Mouse (Mus musculus) hindbrain, embryonic 12.5 days (tissue): Measurements from ENCODE around the gene Slx1b. TPM values are rescaled to one million over a fixed set of nuclear protein-coding genes. Genes with fewer than 3 reads are reported as not detected.
"Not testable (repeated sequence)": the region's sequence is repeated elsewhere in the genome, so short reads cannot be mapped to it uniquely, and the experiment has no call there.

ENCODE experiments used
- ATAC-seq: fragments of 200-750 bp; cut with Nextera tagmentation; 2 replicates; pipeline ENCODE4 v1.8.0; 2017; ENCODE audit warnings: moderate TSS enrichment; ENCODE audit not compliant: low FRiP score
- H3K27ac ChIP-seq: fragments of 300-500 bp; sonication (generic); 2 replicates; pipeline ENCODE4 v1.5.1; 2016; ENCODE audit warnings: mild to moderate bottlenecking
- H3K27me3 ChIP-seq: fragments of 300-500 bp; sonication (generic); 2 replicates; pipeline ENCODE4 v1.6.1; 2016; ENCODE audit warnings: mild to moderate bottlenecking
- H3K36me3 ChIP-seq: fragments of 300-500 bp; sonication (generic); 2 replicates; pipeline ENCODE4 v1.6.1; 2016; ENCODE audit warnings: mild to moderate bottlenecking
- H3K4me1 ChIP-seq: fragments of 300-500 bp; sonication (generic); 2 replicates; pipeline ENCODE4 v1.6.1; 2016
- H3K4me2 ChIP-seq: fragments of 300-500 bp; sonication (generic); replicated peaks from 2 replicates; pipeline ENCODE4 v1.6.1; 2016; ENCODE audit warnings: mild to moderate bottlenecking
- H3K4me3 ChIP-seq: fragments of 300-500 bp; sonication (generic); 2 replicates; pipeline ENCODE4 v1.5.1; 2016; ENCODE audit warnings: mild to moderate bottlenecking
- H3K9ac ChIP-seq: fragments of 300-500 bp; sonication (generic); 2 replicates; pipeline ENCODE4 v1.6.1; 2016; ENCODE audit warnings: mild to moderate bottlenecking, moderate library complexity
- H3K9me3 ChIP-seq: fragments of 300-500 bp; sonication (generic); replicated peaks from 2 replicates; pipeline ENCODE4 v1.6.1; 2016; ENCODE audit warnings: mild to moderate bottlenecking
- WGBS: fragments of 180-500 bp; shearing (Covaris S2); methylation state at CpG from one replicate; pipeline ENCODE4 v1.1.7; 2016; 5-methylcytosine and 5-hydroxymethylcytosine counted together
- polyA plus RNA-seq: library from polyadenylated mRNA; unstranded; fragments of >200 nt; fragmentation: Nextera tagmentation; extraction: Ambion mirVana; gene quantifications from 2 replicates; pipeline ENCODE4 v1.2.1, GENCODE M21; 2016

Slx1b gene
- polyA plus RNA-seq, 1 experiment from 2014 or later = 15.3 TPM

GRCm38 (mm10) chr7:126644914-126645313 is 50.7 kb downstream of the Slx1b start:
- Histone ChIP-seq H3K27me3 (no peaks in the 10 kb centered on the region), H3K4me2 (no peak overlapping the region), H3K9me3 (no peaks in the 10 kb centered on the region), H3K27ac (no peak overlapping the region), H3K4me3 (no peak overlapping the region), H3K36me3 (no peaks in the 10 kb centered on the region), H3K9ac (no peak overlapping the region), H3K4me1 (peaks cover 6% of the 10 kb centered on the region)
- no peak for ATAC-seq

- H3K27me3 ChIP-seq = no peaks in the 10 kb centered on the region
- H3K36me3 ChIP-seq = no peaks in the 10 kb centered on the region
- no peaks in the 10 kb centered on the region for H3K9me3 ChIP-seq
- H3K9ac ChIP-seq = no peak overlapping the region
- H3K4me3 ChIP-seq = no peak overlapping the region
- peaks cover 3% of the 10 kb centered on the region; the same call in 1 of the 2 replicates for H3K4me1 ChIP-seq
- H3K27ac ChIP-seq = no peak overlapping the region
- no peak overlapping the region for H3K4me2 ChIP-seq
- WGBS = 75% methylated on average over 3 of the region's 3 CpGs
- ATAC-seq = no peak
These were observed 51.2 kb downstream of the Slx1b start for GRCm38 (mm10) chr7:126644345-126644744.

- not testable (repeated sequence) for H3K9ac ChIP-seq, H3K4me1 ChIP-seq, H3K27me3 ChIP-seq, H3K9me3 ChIP-seq, H3K36me3 ChIP-seq, H3K4me3 ChIP-seq, H3K4me2 ChIP-seq, H3K27ac ChIP-seq, ATAC-seq
- WGBS = 74% methylated on average over 3 of the region's 3 CpGs
These were observed 52.4 kb downstream of the Slx1b start for GRCm38 (mm10) chr7:126643244-126643617.

- Histone ChIP-seq H3K9ac (no peak overlapping the region), H3K27ac (no peak overlapping the region), H3K4me1 (no peaks in the 10 kb centered on the region), H3K9me3 (no peaks in the 10 kb centered on the region), H3K36me3 (no peaks in the 10 kb centered on the region), H3K4me3 (no peak overlapping the region), H3K27me3 (no peaks in the 10 kb centered on the region; the same call in 1 of the 2 replicates), H3K4me2 (no peak overlapping the region)
- ATAC-seq = no peak
- WGBS = 74% methylated on average over 5 of the region's 5 CpGs
These were observed 52.9 kb downstream of the Slx1b start for GRCm38 (mm10) chr7:126642545-126643243.

Other genes starting within 250 kb of the Slx1b start
- 4.1 and 16.7 TPM in 2 replicates for gene Atp2a1, start 232.7 kb downstream of the Slx1b start, polyA plus RNA-seq
- gene Sh2b1, start 220.4 kb downstream of the Slx1b start, polyA plus RNA-seq = 63.5 and 65.8 TPM in 2 replicates
- gene Tufm, start 208.4 kb downstream of the Slx1b start, polyA plus RNA-seq = 113 and 116 TPM in 2 replicates
- gene Atxn2l, start 192.3 kb downstream of the Slx1b start, polyA plus RNA-seq = 76.8 and 90.1 TPM in 2 replicates
- gene Eif3c, start 129.4 kb downstream of the Slx1b start, polyA plus RNA-seq = 201 and 206 TPM in 2 replicates
- gene Apobr, start 110.8 kb downstream of the Slx1b start, polyA plus RNA-seq = 0.39 and 0.43 TPM in 2 replicates
- gene Cln3, start 110.0 kb downstream of the Slx1b start, polyA plus RNA-seq = 31.7 and 33.7 TPM in 2 replicates
- not detected in 2 replicates for gene Il27, start 100.8 kb downstream of the Slx1b start, polyA plus RNA-seq
- 2.8 and 3.8 TPM in 2 replicates for gene Nupr1, start 64.9 kb downstream of the Slx1b start, polyA plus RNA-seq
- gene Sgf29, start 46.5 kb downstream of the Slx1b start, polyA plus RNA-seq = 27.3 and 40.6 TPM in 2 replicates
- 0.65 and 1.4 TPM in 2 replicates for gene Sult1a1, start 19.4 kb downstream of the Slx1b start, polyA plus RNA-seq
- 121 and 147 TPM in 2 replicates for gene Bola2, start 383 bp downstream of the Slx1b start, polyA plus RNA-seq
- 53.6 and 56.9 TPM in 2 replicates for gene Coro1a, start 12.0 kb upstream of the Slx1b start, polyA plus RNA-seq
- 63.6 and 67.8 TPM in 2 replicates for gene Mapk3, start 63.8 kb upstream of the Slx1b start, polyA plus RNA-seq
- gene Gdpd3, start 70.5 kb upstream of the Slx1b start, polyA plus RNA-seq = 1.4 TPM in 2 replicates
- gene Ypel3, start 81.2 kb upstream of the Slx1b start, polyA plus RNA-seq = 140 and 144 TPM in 2 replicates
- gene Tbx6, start 85.7 kb upstream of the Slx1b start, polyA plus RNA-seq = 0.48 and 1.1 TPM in 2 replicates
- gene Ppp4c, start 96.7 kb upstream of the Slx1b start, polyA plus RNA-seq = 286 and 294 TPM in 2 replicates
- 23.7 and 24.9 TPM in 2 replicates for gene Fam57b, start 101.9 kb upstream of the Slx1b start, polyA plus RNA-seq
- gene 4930451I11Rik, start 135.9 kb upstream of the Slx1b start, polyA plus RNA-seq = not detected in 2 replicates
- gene Doc2a, start 151.6 kb upstream of the Slx1b start, polyA plus RNA-seq = 4.3 and 4.4 TPM in 2 replicates
- 30.5 and 35.4 TPM in 2 replicates for gene Hirip3, start 166.2 kb upstream of the Slx1b start, polyA plus RNA-seq
- gene Ino80e, start 166.6 kb upstream of the Slx1b start, polyA plus RNA-seq = 89.0 and 92.6 TPM in 2 replicates
- 63.5 and 66.6 TPM in 2 replicates for gene Taok2, start 188.9 kb upstream of the Slx1b start, polyA plus RNA-seq
- gene Tmem219, start 227.1 kb upstream of the Slx1b start, polyA plus RNA-seq = 21.8 and 23.0 TPM in 2 replicates
- gene Kctd13, start 233.1 kb upstream of the Slx1b start, polyA plus RNA-seq = 58.1 and 59.3 TPM in 2 replicates